Mouse (Mus musculus) lung, postnatal 0 days (tissue): ENCODE results near the gene Dbr1.

Experiments
- CTCF ChIP-seq: IDR thresholded peaks from 2 replicates; pipeline ENCODE4 v1.5.1; 2016; ENCODE audit warnings: antibody characterized with exemption, mild to moderate bottlenecking
- EP300 ChIP-seq: IDR thresholded peaks from 2 replicates; pipeline ENCODE4 v1.6.1; 2016; ENCODE audit warnings: antibody characterized with exemption, mild to moderate bottlenecking, control low read depth

DNA sequence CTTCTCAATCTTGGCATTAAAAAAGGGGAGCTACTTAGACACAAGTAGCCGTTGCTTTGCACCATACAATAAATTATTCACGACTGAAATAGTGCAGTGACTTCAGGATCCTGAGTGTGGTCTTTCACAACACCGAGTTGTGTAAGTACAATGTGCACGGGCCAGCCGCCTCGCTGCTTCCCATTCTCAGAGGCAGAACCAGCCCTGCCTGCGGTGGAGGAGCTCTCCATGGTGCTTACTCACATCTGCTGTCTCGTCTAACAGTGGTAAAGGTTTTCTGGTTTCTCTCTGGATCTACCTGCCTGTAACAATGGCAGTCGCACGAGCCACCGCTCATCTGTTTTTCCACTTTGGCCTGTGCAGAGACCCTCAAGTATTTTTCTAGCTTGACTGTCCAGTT is 11.9 kb upstream of the Dbr1 start:
- no peak for TF ChIP-seq CTCF
- TF ChIP-seq EP300, result no peak
